Mouse (Mus musculus) midbrain, embryonic 10.5 days (tissue): ENCODE measurements around the gene Usp36. TPM values are rescaled to one million over a fixed set of nuclear protein-coding genes. Genes with fewer than 3 reads are reported as not detected.

Experiments
- DNase-seq: peaks from one replicate; pipeline ENCODE4 v3.0.0-alpha.2; 2017; ENCODE audit warnings: low spot score
- H3K27ac ChIP-seq: fragments of 300-500 bp; sonication (generic); replicated peaks from 2 replicates; pipeline ENCODE4 v1.5.1; 2016; ENCODE audit warnings: mild to moderate bottlenecking
- H3K27me3 ChIP-seq: fragments of 300-500 bp; sonication (generic); 2 replicates; pipeline ENCODE4 v1.6.1; 2016; ENCODE audit warnings: low read depth, mild to moderate bottlenecking; ENCODE audit not compliant: poor library complexity, severe bottlenecking
- H3K36me3 ChIP-seq: fragments of 300-500 bp; sonication (generic); 2 replicates; pipeline ENCODE4 v1.6.1; 2016; ENCODE audit warnings: mild to moderate bottlenecking, moderate library complexity
- H3K4me1 ChIP-seq: fragments of 300-500 bp; sonication (generic); 2 replicates; pipeline ENCODE4 v1.6.1; 2016
- H3K4me3 ChIP-seq: fragments of 300-500 bp; sonication (generic); 2 replicates; pipeline ENCODE4 v1.5.1; 2016; ENCODE audit warnings: mild to moderate bottlenecking, moderate library complexity
- H3K9me3 ChIP-seq: fragments of 300-500 bp; sonication (generic); replicated peaks from 2 replicates; pipeline ENCODE4 v1.6.1; 2016; ENCODE audit warnings: mild to moderate bottlenecking
- WGBS: fragments of 180-500 bp; shearing (Covaris S2); methylation state at CpG from one replicate; pipeline ENCODE4 v1.1.7; 2016; 5-methylcytosine and 5-hydroxymethylcytosine counted together
- polyA plus RNA-seq: library from polyadenylated mRNA; unstranded; fragments of >200 nt; fragmentation: Nextera tagmentation; extraction: Ambion mirVana; gene quantifications from 2 replicates; pipeline ENCODE4 v1.2.1, GENCODE M21; 2016

The Usp36 gene
- polyA plus RNA-seq, 1 experiment from 2014 or later, result 23.6 TPM

- Histone ChIP-seq H3K9me3 (no peaks in the 10 kb centered on the region), H3K27ac (peak overlapping the region; percentile 81)
- WGBS, result under 1% methylated on average over 22 of the region's 22 CpGs
Observed at GRCm38 (mm10) chr11:118289562-118289961, 482 bp downstream of the Usp36 start.

GRCm38 (mm10) chr11:118289037-118289511 lies 970 bp downstream of the Usp36 start:
- WGBS, result 3% methylated on average over 16 of the region's 16 CpGs
- Histone ChIP-seq H3K4me1 (peaks cover 42% of the 10 kb centered on the region), H3K27me3 (no peaks in the 10 kb centered on the region), H3K9me3 (no peaks in the 10 kb centered on the region), H3K36me3 (peaks cover 37% of the 10 kb centered on the region), H3K27ac (peak overlapping the region; percentile 81), H3K4me3 (peak overlapping the region; percentile 93)
- peak; percentile 33 for DNase-seq

More at GRCm38 (mm10) chr11:118289562-118289961, 482 bp downstream of the Usp36 start:
- peaks cover 33% of the 10 kb centered on the region for H3K36me3 ChIP-seq
- H3K4me3 ChIP-seq, result peak overlapping the region; percentile 93
- DNase-seq, result no peak
- no peaks in the 10 kb centered on the region for H3K27me3 ChIP-seq
- H3K4me1 ChIP-seq, result peaks cover 42% of the 10 kb centered on the region

- 95% methylated on average over 9 of the region's 9 CpGs for WGBS
- peaks cover 52% of the 10 kb centered on the region for H3K36me3 ChIP-seq
Observed at GRCm38 (mm10) chr11:118287573-118287972, 2.5 kb downstream of the Usp36 start.

GRCm38 (mm10) chr11:118286434-118286833 lies 3.6 kb downstream of the Usp36 start:
- no peak overlapping the region for H3K27ac ChIP-seq
- 93% methylated on average over 9 of the region's 9 CpGs for WGBS
- H3K27me3 ChIP-seq, result no peaks in the 10 kb centered on the region
- no peak overlapping the region for H3K4me3 ChIP-seq
- no peak for DNase-seq
- H3K4me1 ChIP-seq, result peaks cover 30% of the 10 kb centered on the region
- peaks cover 64% of the 10 kb centered on the region for H3K36me3 ChIP-seq
- H3K9me3 ChIP-seq, result no peaks in the 10 kb centered on the region

More at GRCm38 (mm10) chr11:118287573-118287972, 2.5 kb downstream of the Usp36 start:
- Histone ChIP-seq H3K4me1 (peaks cover 33% of the 10 kb centered on the region), H3K9me3 (no peaks in the 10 kb centered on the region), H3K27ac (no peak overlapping the region), H3K27me3 (no peaks in the 10 kb centered on the region), H3K4me3 (no peak overlapping the region)
- DNase-seq, result no peak

- Histone ChIP-seq H3K36me3 (peaks cover 70% of the 10 kb centered on the region), H3K4me3 (no peak overlapping the region), H3K27me3 (no peaks in the 10 kb centered on the region), H3K9me3 (no peaks in the 10 kb centered on the region), H3K27ac (no peak overlapping the region), H3K4me1 (peaks cover 25% of the 10 kb centered on the region)
- 96% methylated on average over 13 of the region's 13 CpGs for WGBS
- DNase-seq, result no peak
Observed at GRCm38 (mm10) chr11:118285791-118286190, 4.3 kb downstream of the Usp36 start.

- H3K9me3 ChIP-seq, result no peaks in the 10 kb centered on the region
- no peaks in the 10 kb centered on the region for H3K4me1 ChIP-seq
- DNase-seq, result no peak
- 95% methylated on average over 3 of the region's 3 CpGs for WGBS
- peaks cover 100% of the 10 kb centered on the region for H3K36me3 ChIP-seq
- H3K27ac ChIP-seq, result no peak overlapping the region
- no peaks in the 10 kb centered on the region for H3K27me3 ChIP-seq
- H3K4me3 ChIP-seq, result no peak overlapping the region
Observed at GRCm38 (mm10) chr11:118280218-118280617, 9.8 kb downstream of the Usp36 start.

GRCm38 (mm10) chr11:118276328-118276727 lies 13.7 kb downstream of the Usp36 start:
- Histone ChIP-seq H3K4me3 (no peak overlapping the region), H3K4me1 (no peaks in the 10 kb centered on the region), H3K27ac (no peak overlapping the region), H3K27me3 (no peaks in the 10 kb centered on the region), H3K9me3 (no peaks in the 10 kb centered on the region), H3K36me3 (peaks cover 100% of the 10 kb centered on the region)
- WGBS, result 89% methylated on average over 7 of the region's 7 CpGs
- no peak for DNase-seq

- Histone ChIP-seq H3K27me3 (no peaks in the 10 kb centered on the region), H3K4me3 (no peak overlapping the region), H3K4me1 (no peaks in the 10 kb centered on the region), H3K9me3 (no peaks in the 10 kb centered on the region), H3K36me3 (peaks cover 99% of the 10 kb centered on the region), H3K27ac (no peak overlapping the region)
- no peak for DNase-seq
- WGBS, result 96% methylated on average over 9 of the region's 9 CpGs
Observed at GRCm38 (mm10) chr11:118275092-118275491, 15.0 kb downstream of the Usp36 start.

GRCm38 (mm10) chr11:118269827-118270226 lies 20.2 kb downstream of the Usp36 start:
- Histone ChIP-seq H3K27ac (no peak overlapping the region), H3K4me1 (no peaks in the 10 kb centered on the region), H3K36me3 (peaks cover 99% of the 10 kb centered on the region), H3K4me3 (no peak overlapping the region), H3K27me3 (no peaks in the 10 kb centered on the region), H3K9me3 (no peaks in the 10 kb centered on the region)
- WGBS, result 96% methylated on average over 3 of the region's 3 CpGs
- DNase-seq, result no peak

- Histone ChIP-seq H3K4me3 (no peak overlapping the region), H3K27ac (no peak overlapping the region), H3K4me1 (no peaks in the 10 kb centered on the region), H3K36me3 (peaks cover 99% of the 10 kb centered on the region), H3K9me3 (no peaks in the 10 kb centered on the region), H3K27me3 (no peaks in the 10 kb centered on the region)
- 93% methylated on average over 7 of the region's 7 CpGs for WGBS
- DNase-seq, result no peak
Observed at GRCm38 (mm10) chr11:118266666-118267046, 23.4 kb downstream of the Usp36 start.

GRCm38 (mm10) chr11:118266044-118266665 lies 23.9 kb downstream of the Usp36 start:
- H3K27ac ChIP-seq, result no peak overlapping the region
- no peak overlapping the region for H3K4me3 ChIP-seq
- 92% methylated on average over 10 of the region's 10 CpGs for WGBS
- no peaks in the 10 kb centered on the region for H3K27me3 ChIP-seq
- H3K36me3 ChIP-seq, result peaks cover 99% of the 10 kb centered on the region
- H3K9me3 ChIP-seq, result no peaks in the 10 kb centered on the region
- no peaks in the 10 kb centered on the region for H3K4me1 ChIP-seq
- DNase-seq, result no peak

- Histone ChIP-seq H3K36me3 (peaks cover 99% of the 10 kb centered on the region), H3K9me3 (no peaks in the 10 kb centered on the region), H3K4me1 (no peaks in the 10 kb centered on the region), H3K27ac (no peak overlapping the region), H3K27me3 (no peaks in the 10 kb centered on the region), H3K4me3 (no peak overlapping the region)
- WGBS, result 93% methylated on average over 11 of the region's 11 CpGs
- no peak for DNase-seq
Observed at GRCm38 (mm10) chr11:118265621-118266020, 24.4 kb downstream of the Usp36 start.

GRCm38 (mm10) chr11:118263146-118263545 lies 26.9 kb downstream of the Usp36 start:
- no peak overlapping the region for H3K4me3 ChIP-seq
- WGBS, result 91% methylated on average over 5 of the region's 5 CpGs
- H3K4me1 ChIP-seq, result no peaks in the 10 kb centered on the region
- no peaks in the 10 kb centered on the region for H3K9me3 ChIP-seq
- DNase-seq, result no peak
- no peaks in the 10 kb centered on the region for H3K27me3 ChIP-seq
- peak overlapping the region; percentile 52; the same call in 1 of the 2 replicates for H3K27ac ChIP-seq
- peaks cover 100% of the 10 kb centered on the region for H3K36me3 ChIP-seq
